Mouse (Mus musculus): ENCODE measurements around the gene Gm47841.

The Gm47841 gene

GRCm38 (mm10) chr15:101074067-101074466 is 26.9 kb upstream of the Gm47841 start:
- DNase-seq = no peak

GRCm38 (mm10) chr15:101072736-101073135 is 25.5 kb upstream of the Gm47841 start:
- DNase-seq = no peak

GRCm38 (mm10) chr15:101070762-101071161 is 23.6 kb upstream of the Gm47841 start:
- no peak for DNase-seq

- DNase-seq = no peak
Observed at GRCm38 (mm10) chr15:101069641-101070190, 22.5 kb upstream of the Gm47841 start.

- DNase-seq = no peak
Observed at GRCm38 (mm10) chr15:101068671-101069070, 21.5 kb upstream of the Gm47841 start.

GRCm38 (mm10) chr15:101068029-101068428 is 20.8 kb upstream of the Gm47841 start:
- DNase-seq = no peak

- DNase-seq = no peak
Observed at GRCm38 (mm10) chr15:101066920-101067696, 19.9 kb upstream of the Gm47841 start.

- no peak for DNase-seq
Observed at GRCm38 (mm10) chr15:101066364-101066847, 19.2 kb upstream of the Gm47841 start.

- DNase-seq = no peak
Observed at GRCm38 (mm10) chr15:101065069-101065468, 17.9 kb upstream of the Gm47841 start.

- DNase-seq = no peak
Observed at GRCm38 (mm10) chr15:101060280-101060852, 13.2 kb upstream of the Gm47841 start.

GRCm38 (mm10) chr15:101059570-101060279 is 12.5 kb upstream of the Gm47841 start:
- DNase-seq = no peak

- peak; percentile 58 for DNase-seq
Observed at GRCm38 (mm10) chr15:101056225-101056624, 9.0 kb upstream of the Gm47841 start.

- no peak for DNase-seq
Observed at GRCm38 (mm10) chr15:101054541-101054940, 7.3 kb upstream of the Gm47841 start.

- no peak for DNase-seq
Observed at GRCm38 (mm10) chr15:101053832-101054459, 6.7 kb upstream of the Gm47841 start.

- DNase-seq = no peak
Observed at GRCm38 (mm10) chr15:101052560-101053501, 5.6 kb upstream of the Gm47841 start.

- DNase-seq = no peak
Observed at GRCm38 (mm10) chr15:101051869-101052268, 4.7 kb upstream of the Gm47841 start.

- DNase-seq = no peak
Observed at GRCm38 (mm10) chr15:101048338-101048896, 1.2 kb upstream of the Gm47841 start.

GRCm38 (mm10) chr15:101046527-101047193 is 537 bp downstream of the Gm47841 start:
- DNase-seq = no peak

- no peak for DNase-seq
Observed at GRCm38 (mm10) chr15:101046039-101046526, 1.1 kb downstream of the Gm47841 start.

GRCm38 (mm10) chr15:101044531-101044930 is 2.7 kb downstream of the Gm47841 start:
- no peak for DNase-seq

GRCm38 (mm10) chr15:101042613-101043012 is 4.6 kb downstream of the Gm47841 start:
- peak; percentile 51 for DNase-seq
